Mouse (Mus musculus) brain, embryonic 14.5 days (tissue): Measurements from ENCODE around the gene Mief2.

Source experiments
- CTCF ChIP-seq: fragments of 200-500 bp; IDR thresholded peaks from 2 replicates; pipeline ENCODE4 v1.5.1; 2012; ENCODE audit warnings: inconsistent platforms, mild to moderate bottlenecking, moderate library complexity, borderline replicate concordance; ENCODE audit not compliant: insufficient read depth, insufficient read length; ENCODE audit errors: extremely low read depth
- POLR2A ChIP-seq: fragments of 200-500 bp; IDR thresholded peaks from 2 replicates; pipeline ENCODE4 v1.6.1; 2012; ENCODE audit warnings: mild to moderate bottlenecking, inconsistent platforms, borderline replicate concordance; ENCODE audit not compliant: poor library complexity, insufficient read depth, insufficient read length, severe bottlenecking; ENCODE audit errors: extremely low read depth

DNA sequence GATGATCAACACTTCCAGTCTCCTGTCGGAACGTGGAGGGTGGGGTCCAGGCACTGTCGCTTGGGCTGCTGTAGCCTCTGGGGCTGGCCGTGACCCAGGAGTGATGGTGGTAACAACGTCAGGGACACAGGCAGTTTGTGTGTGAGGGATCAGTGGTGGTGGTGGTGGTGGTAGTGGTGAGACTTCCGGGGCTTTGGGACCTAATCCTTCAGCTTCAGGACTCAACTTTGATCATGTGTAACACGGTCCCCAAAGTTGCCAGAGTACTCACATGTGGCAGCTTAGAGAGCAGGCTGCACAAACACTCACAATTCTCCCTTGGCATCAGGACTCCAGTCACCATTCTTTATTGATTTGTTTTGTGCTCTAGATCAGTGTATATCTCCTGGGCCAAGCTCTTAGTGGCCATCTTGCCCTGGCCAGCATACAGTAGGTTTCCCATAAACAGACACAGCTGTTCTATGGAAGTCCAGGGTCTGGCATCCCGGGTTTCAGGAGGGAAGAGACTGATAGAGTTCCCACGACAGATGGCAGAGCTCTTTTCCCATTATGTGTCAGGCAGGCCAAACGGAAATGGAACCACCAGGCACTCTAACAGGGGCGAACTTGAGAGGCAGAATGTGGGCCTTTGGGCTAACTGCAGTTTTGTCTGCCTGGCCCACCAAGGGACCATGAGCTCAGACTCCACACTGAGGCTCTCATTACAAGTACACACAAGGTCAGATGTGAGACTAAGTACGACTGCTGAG lies 632 bp upstream of the Mief2 start:
- TF ChIP-seq POLR2A, result no peak
- no peak for TF ChIP-seq CTCF
